Mouse (Mus musculus) WW6 (cell line): ENCODE measurements around the gene Far2.

Experiments used
- DNase-seq: peaks from one replicate; pipeline ENCODE4 v3.0.0-alpha.2; 2013; ENCODE audit warnings: low read depth, low spot score

Gene Far2

GRCm38 (mm10) chr6:148046881-148047649 lies at the start of gene Far2:
Far2 (plus strand) TSS chr6:148047259.
- DNase-seq = no peak

- DNase-seq = no peak
These were observed 46.6 kb upstream of the Far2 start for GRCm38 (mm10) chr6:148000483-148000882.

- DNase-seq = peak; percentile 20
These were observed 46.0 kb upstream of the Far2 start for GRCm38 (mm10) chr6:148001071-148001470.

GRCm38 (mm10) chr6:148006118-148006837 lies 40.8 kb upstream of the Far2 start:
- no peak for DNase-seq

GRCm38 (mm10) chr6:148040759-148041158 lies 6.3 kb upstream of the Far2 start:
- no peak for DNase-seq

- DNase-seq = no peak
These were observed 560 bp downstream of the Far2 start for GRCm38 (mm10) chr6:148047650-148047988.

GRCm38 (mm10) chr6:148063131-148063530 lies 16.1 kb downstream of the Far2 start:
- DNase-seq = no peak

- DNase-seq = no peak
These were observed 19.2 kb downstream of the Far2 start for GRCm38 (mm10) chr6:148066267-148066666.

- no peak for DNase-seq
These were observed 21.7 kb downstream of the Far2 start for GRCm38 (mm10) chr6:148068786-148069185.

GRCm38 (mm10) chr6:148073599-148073998 lies 26.5 kb downstream of the Far2 start:
- DNase-seq = no peak

GRCm38 (mm10) chr6:148074211-148074864 lies 27.3 kb downstream of the Far2 start:
- no peak for DNase-seq

GRCm38 (mm10) chr6:148083864-148084263 lies 36.8 kb downstream of the Far2 start:
- no peak for DNase-seq

GRCm38 (mm10) chr6:148084403-148084802 lies 37.3 kb downstream of the Far2 start:
- DNase-seq = no peak

GRCm38 (mm10) chr6:148097039-148097438 lies 50.0 kb downstream of the Far2 start:
- DNase-seq = no peak

GRCm38 (mm10) chr6:148101977-148102376 lies 54.9 kb downstream of the Far2 start:
- DNase-seq = no peak

- DNase-seq = no peak
These were observed 55.4 kb downstream of the Far2 start for GRCm38 (mm10) chr6:148102434-148102833.

GRCm38 (mm10) chr6:148104212-148104611 lies 57.2 kb downstream of the Far2 start:
- peak; percentile 11 for DNase-seq

GRCm38 (mm10) chr6:148105722-148106268 lies 58.7 kb downstream of the Far2 start:
- no peak for DNase-seq

- DNase-seq = no peak
These were observed 61.8 kb downstream of the Far2 start for GRCm38 (mm10) chr6:148108741-148109472.

GRCm38 (mm10) chr6:148110996-148111633 lies 64.1 kb downstream of the Far2 start:
- no peak for DNase-seq

GRCm38 (mm10) chr6:148116371-148116770 lies 69.3 kb downstream of the Far2 start:
- no peak for DNase-seq
